Mouse (Mus musculus): ENCODE measurements around the gene Hoxc10.

Gene Hoxc10

GRCm38 (mm10) chr15:102966776-102967311, at the start of gene Hoxc10:
Hoxc10 (plus strand) TSS chr15:102966796.
- no peak for DNase-seq (ENCODE audit: low spot score)

GRCm38 (mm10) chr15:102917972-102918572, 48.5 kb upstream of the Hoxc10 start:
- no peak for DNase-seq (ENCODE audit: low spot score)

GRCm38 (mm10) chr15:102918611-102919265, 47.9 kb upstream of the Hoxc10 start:
- DNase-seq (ENCODE audit: low spot score) = no peak

GRCm38 (mm10) chr15:102919336-102920180, 47.0 kb upstream of the Hoxc10 start:
- DNase-seq (ENCODE audit: low spot score) = no peak

DNA sequence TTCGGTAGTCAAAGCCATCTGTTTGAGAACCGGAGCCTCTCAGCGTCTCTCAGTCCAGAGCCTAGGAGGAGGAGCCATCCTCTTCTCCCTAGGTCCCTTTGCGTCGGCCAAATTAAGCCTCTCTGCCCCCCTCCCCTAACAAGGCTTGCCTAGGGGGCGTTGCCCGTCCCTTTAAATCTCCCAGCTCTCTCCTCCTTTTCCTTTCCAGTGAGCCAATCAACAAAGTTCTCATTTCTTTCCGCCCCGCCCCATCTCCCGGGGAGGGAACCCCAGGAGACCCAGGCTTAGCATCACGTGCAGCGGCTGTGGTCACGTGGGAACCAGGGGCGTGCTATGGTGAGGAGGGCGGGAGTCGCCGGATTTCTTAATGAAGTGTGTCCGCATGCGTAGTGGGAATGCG, 46.0 kb upstream of the Hoxc10 start:
- peak; percentile 51 for DNase-seq (ENCODE audit: low spot score)

GRCm38 (mm10) chr15:102921053-102922011, 45.3 kb upstream of the Hoxc10 start, which contains the start of gene Hoxc13:
Hoxc13 (plus strand) TSS chr15:102921103.
- DNase-seq (ENCODE audit: low spot score) = no peak

GRCm38 (mm10) chr15:102922012-102922362, 44.6 kb upstream of the Hoxc10 start:
- DNase-seq (ENCODE audit: low spot score) = peak; percentile 71

- DNase-seq (ENCODE audit: low spot score) = no peak
Measured at GRCm38 (mm10) chr15:102922636-102923500, 43.7 kb upstream of the Hoxc10 start.

DNA sequence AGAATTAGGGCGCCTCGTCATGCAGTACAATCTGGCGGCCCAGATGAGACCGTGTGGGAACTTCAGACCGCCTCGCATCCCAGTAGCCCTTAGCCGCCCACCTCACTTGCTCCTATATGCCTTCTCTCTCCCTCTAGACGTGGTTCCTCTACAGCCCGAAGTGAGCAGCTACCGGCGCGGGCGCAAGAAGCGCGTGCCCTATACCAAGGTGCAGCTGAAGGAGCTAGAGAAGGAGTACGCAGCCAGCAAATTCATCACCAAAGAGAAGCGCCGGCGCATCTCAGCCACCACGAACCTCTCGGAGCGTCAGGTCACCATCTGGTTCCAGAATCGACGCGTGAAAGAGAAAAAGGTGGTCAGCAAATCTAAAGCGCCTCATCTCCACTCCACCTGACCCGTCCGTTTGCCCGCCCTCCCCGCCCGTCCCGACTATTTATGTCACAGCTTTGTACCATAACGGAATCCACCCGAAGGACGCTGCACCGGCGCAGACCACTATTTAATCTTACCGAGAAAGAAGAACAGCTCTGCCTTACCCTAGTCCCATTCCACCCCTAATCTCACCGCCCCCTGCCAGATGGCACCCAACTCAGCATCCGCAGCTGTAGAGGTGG, 39.5 kb upstream of the Hoxc10 start:
- DNase-seq (ENCODE audit: low spot score) = no peak

- no peak for DNase-seq (ENCODE audit: low spot score)
Measured at GRCm38 (mm10) chr15:102931706-102932358, 34.8 kb upstream of the Hoxc10 start.

DNA sequence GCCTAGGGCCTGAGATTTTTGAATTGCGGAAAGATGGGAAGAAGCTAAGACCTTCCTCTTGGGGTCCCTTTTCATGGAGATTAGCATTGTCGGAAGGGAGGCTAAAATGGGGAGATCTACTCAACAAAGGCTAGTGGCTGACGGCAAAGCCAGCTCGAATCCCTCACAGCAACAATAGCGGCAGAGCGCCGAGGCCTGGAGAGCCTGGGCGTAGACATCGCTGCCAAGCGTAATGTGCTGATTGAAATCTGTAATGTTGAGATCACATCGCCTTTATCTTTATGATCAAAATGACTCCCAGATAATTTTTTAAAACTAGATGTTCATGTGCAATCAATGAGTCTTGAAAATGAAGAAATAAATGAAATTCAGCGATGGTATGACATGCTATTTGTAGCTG, 32.2 kb upstream of the Hoxc10 start:
- DNase-seq (ENCODE audit: low spot score) = no peak

DNA sequence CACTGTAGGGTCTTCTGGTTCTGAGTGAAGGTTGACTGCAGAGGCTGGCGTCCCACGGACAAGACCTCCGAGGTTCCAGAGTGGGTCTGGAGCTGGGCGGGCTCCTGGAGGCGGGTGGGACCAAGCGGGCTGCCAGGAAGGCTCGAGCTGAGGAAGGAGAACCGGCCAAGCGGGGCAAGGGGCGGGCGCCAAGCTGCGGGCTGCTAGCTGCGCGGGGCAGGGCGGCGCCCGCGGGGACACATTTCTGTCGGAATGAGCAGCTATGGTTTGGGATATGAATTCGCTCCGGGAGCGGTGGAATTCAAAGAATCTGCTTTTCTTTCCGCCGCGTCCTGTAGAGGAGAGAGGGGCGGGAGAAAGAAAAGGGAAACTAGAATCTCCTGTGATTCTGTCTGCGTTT, 31.7 kb upstream of the Hoxc10 start:
- no peak for DNase-seq (ENCODE audit: low spot score)

DNA sequence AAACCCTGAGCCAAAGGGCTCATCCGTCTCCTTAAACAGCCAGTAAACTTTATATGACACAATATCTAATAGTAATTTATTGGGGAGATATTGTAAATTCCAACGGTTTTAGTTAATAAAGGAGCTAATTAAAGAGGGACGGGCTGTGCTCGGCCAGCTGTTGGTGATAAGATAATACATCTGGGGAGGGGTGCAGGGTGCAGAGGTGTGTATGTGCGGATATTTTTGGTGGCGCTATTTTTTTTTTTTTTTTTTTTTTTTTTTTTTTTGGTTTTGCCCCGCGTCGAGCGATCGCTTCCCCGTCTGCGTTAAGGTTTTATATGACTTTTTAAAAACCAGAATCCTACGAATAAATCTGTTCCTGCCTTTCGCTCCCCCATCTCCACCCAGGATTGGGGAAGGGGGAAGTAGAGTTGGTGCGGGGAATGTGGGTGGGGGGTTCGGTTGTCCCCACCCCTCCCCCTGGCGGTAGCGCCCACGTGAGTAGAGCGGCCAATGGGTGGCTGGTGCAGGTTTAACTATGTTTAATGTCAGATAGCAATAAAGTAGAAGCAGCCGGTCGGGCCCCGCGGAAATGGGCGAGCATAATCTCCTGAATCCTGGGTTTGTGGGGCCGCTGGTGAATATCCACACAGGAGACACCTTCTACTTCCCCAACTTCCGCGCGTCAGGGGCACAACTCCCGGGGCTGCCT, 30.2 kb upstream of the Hoxc10 start, which contains the start of gene Hoxc12:
TSS of gene Hoxc12 (plus strand) at position 479 of the 694 bp plus-strand sequence.
- DNase-seq (ENCODE audit: low spot score) = no peak

GRCm38 (mm10) chr15:102937036-102937666, 29.4 kb upstream of the Hoxc10 start:
- DNase-seq (ENCODE audit: low spot score) = no peak

DNA sequence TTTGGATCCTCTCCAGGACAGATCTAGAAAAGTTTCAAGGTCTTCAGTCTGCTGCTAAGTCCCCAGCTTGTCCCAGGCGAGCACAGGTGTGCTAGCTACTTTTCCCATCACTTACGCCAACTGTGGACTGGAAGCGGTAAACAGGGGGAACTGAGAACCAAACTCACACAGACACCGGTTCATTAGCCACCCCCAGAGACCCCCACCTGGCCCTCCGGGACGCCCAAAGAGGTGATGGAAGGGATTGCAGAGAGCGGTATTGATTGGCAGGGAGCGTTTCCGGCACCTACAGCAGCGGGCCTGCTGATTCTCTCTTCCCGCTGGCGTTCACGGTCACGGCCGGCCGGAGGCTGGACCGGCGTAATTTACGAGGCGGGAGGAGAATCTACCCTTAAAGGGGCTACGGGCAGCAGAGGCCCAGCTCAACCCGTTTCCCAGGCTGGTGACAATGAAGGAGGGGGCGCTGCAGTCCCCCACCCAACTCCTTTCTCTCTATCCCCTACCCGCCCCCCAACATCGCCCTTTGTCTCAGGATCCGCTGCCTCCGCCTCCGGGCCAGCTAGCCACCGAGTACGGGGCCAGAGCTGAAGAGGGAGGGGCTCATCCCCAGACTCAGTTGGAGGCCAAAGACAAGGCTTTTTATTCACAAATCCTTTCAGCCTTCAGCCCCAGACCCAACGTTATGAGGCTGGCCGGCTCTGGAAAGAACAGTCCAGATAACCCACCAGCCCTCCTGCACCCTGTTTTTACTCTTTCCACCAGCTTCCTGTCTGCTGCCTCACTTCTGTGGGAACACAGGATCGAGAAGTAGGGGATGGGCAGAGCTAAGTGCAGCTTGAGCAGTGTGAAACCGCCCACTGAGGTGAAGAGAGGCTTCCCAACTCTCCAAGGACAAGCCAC, 27.1 kb upstream of the Hoxc10 start:
- no peak for DNase-seq (ENCODE audit: low spot score)

DNA sequence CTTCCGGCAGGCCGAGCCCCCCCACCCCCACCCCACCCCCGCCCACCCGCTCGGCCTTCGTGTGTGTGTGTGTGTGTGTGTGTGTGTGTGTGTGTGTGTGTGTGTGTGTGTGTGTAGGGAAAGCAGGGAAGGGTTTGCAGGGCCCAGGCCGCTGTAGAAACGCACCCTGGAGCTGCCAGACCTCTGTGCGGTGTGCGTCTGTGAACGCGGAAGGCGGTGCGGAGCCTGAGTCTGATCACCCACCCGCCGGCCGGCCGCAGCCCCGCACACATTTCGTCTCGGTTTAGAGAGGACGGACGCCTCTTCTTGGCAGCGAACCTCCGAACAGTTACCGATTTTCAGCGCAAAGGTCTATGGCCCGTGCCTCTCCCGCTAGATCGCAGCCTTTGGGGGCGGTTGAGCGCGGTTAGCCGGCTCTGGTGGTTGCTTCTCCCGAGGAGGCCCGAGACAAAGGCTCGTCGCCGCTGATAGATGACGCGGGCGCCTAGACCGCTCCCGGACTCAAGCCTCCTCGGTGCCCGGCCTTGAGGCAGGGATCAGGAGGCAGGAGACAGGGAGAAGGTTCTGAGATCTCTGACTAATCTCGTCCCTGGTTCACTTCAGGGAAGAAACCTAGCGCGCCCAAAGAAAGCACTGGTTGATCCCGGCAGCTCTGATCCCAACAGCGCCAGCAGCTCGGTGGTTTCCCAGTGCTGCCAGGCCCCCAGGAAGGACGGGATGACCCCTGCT, 23.7 kb upstream of the Hoxc10 start:
- no peak for DNase-seq (ENCODE audit: low spot score)

DNA sequence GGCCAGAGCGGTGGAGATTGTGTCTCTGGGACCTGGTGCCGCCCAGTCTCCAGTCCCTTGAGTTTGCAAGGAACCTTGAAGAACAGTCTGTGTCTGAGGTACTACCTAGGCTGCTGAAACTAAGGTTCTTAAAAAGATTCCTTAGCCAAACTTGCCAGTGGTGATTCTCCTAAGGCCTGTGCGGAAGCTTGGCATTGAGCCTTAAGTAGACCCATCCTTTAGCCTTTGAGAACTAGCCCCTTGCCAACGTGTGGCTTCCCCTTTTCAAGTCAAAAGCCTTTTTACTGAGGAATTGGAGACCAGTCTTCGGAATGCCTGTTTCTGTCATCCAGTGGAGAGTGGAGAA, 23.2 kb upstream of the Hoxc10 start:
- DNase-seq (ENCODE audit: low spot score) = no peak

Data from urinary bladder, postnatal 14 days (tissue).